In the genomic region with DNA sequence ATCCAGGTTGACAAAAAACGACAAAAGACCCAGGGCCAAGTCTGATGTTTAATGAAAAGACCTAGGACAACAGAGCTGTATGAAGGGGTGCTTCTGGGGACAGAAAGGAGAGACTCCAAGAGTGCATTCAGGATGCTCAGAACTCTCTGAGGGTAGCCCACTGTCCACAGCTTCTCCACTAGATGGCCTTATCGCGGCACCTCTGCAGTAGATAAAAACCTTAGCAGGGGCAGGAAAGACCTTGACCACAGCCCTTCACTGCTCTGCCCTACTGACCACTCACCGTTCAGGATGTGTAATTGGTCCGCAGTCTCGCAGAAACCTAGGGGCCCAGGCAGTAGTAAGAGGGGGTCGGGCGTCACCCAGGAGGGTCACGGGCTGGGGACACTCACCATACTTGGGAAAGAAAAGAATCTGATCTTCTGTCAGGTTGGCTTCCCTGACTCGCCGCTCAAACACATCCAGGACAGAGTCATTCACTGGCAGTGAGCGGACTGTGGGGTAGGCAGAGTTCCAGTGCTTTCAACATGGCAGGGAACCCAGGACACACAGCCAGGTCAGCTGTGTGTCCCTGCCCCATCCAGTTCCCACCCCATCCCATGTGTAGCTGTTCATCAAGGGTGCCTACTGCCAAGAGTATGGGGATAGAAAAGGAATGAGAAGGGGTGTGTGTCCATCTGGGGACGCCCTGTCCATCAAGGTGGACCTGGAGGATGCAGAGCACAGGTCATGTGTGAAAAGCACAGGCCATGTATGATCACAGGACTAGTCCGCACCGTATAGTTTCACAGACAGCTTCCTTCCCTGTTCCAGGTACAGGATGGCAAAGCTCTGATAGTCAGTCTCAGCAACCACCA, we compare ENCODE assay signal across 19 mouse cellular contexts. TPM values are rescaled to one million over a fixed set of nuclear protein-coding genes. Genes with fewer than 3 reads are reported as not detected.
A peak's percentile ranks its signal among the peaks of the same experiment; 100 is the strongest.
DNase-seq lines count a peak whose midpoint lies in the region; ATAC-seq lines count a peak whose summit lies in the region.
"Had no signal": no experiment of that assay in that cellular context is flagged by ENCODE, and none has a peak within 500 bp of the region (broad histone marks: within the 10 kb centered on the region; RNA-seq: fewer than 3 reads in every experiment).

No protein-coding gene starts in this region.

- no peaks in the 10 kb centered on the region for H3K27me3 ChIP-seq in kidney, embryonic 16.5 days (ENCODE audit: insufficient read depth, low read length)
- H3K27me3 ChIP-seq: forebrain, embryonic 15.5 days had no signal

- 58% methylated on average over 15 of the region's 15 CpGs for WGBS in kidney, embryonic 16.5 days

- H3K36me3 ChIP-seq in kidney, embryonic 16.5 days (ENCODE audit: insufficient read depth, low read length), result peaks cover 10% of the 10 kb centered on the region

- peak overlapping the region; percentile 51; the same call in 1 of the 2 replicates for H3K27ac ChIP-seq in kidney, embryonic 16.5 days (ENCODE audit: low read length)
- H3K27ac ChIP-seq: forebrain, embryonic 15.5 days had no signal

- no peak overlapping the region for H3K4me2 ChIP-seq in kidney, embryonic 16.5 days (replicated peaks; ENCODE audit: low read depth, low read length)
- H3K4me2 ChIP-seq: forebrain, embryonic 15.5 days had no signal

- DNase-seq in cerebellum, adult 8-10 months, result peak; percentile 25
- no peak for DNase-seq in cerebellum, postnatal 4 days (ENCODE audit: low spot score in 2 of 2)
- no peak for DNase-seq in kidney, adult 9 months
- DNase-seq in 416B (ENCODE audit: low read depth), result peak; percentile 70
- DNase-seq in cerebellum, adult 9-10 months, result peak; percentile 45
- no peak for DNase-seq in right cerebral cortex, postnatal 4 days
- DNase-seq in frontal cortex, postnatal 10 days (ENCODE audit: low spot score in 2 of 2), result no peak
- DNase-seq: gastrocnemius, postnatal 36 days; heart, postnatal 10 days; kidney, postnatal 25 days; layer of hippocampus, postnatal 36 days; lung, adult 2 months; right cerebral cortex, postnatal 14 days; thymus, adult 18-20 months had no signal

- H3K4me3 ChIP-seq in kidney, embryonic 16.5 days (ENCODE audit: low read length), result no peak overlapping the region
- H3K4me3 ChIP-seq: forebrain, embryonic 15.5 days had no signal

- H3K4me1 ChIP-seq in kidney, embryonic 16.5 days (ENCODE audit: insufficient read depth, low read length), result peaks cover 14% of the 10 kb centered on the region

- H3K9me3 ChIP-seq in kidney, embryonic 16.5 days (ENCODE audit: low read length), result no peaks in the 10 kb centered on the region
- H3K9me3 ChIP-seq: forebrain, embryonic 15.5 days; limb, embryonic 10.5 days had no signal

- no peak overlapping the region for H3K9ac ChIP-seq in kidney, embryonic 16.5 days (replicated peaks; ENCODE audit: low read length)
- H3K9ac ChIP-seq: forebrain, embryonic 15.5 days had no signal

- ATAC-seq in kidney, embryonic 16.5 days (ENCODE audit: low FRiP score, low TSS enrichment), result no peak
- ATAC-seq: hindbrain, embryonic 16.5 days had no signal

RNA-seq across cellular contexts. Expression of a gene that starts 1.7 kb away (rescaled TPM):
- polyA plus RNA-seq in kidney, embryonic 16.5 days (2015; fragmentation: Nextera tagmentation; extraction: Ambion mirVana), result 105 and 115 TPM in 2 replicates

RNA-seq across cellular contexts. Expression of a gene that starts 2.7 kb away (rescaled TPM):
- polyA plus RNA-seq in kidney, embryonic 16.5 days (2015; fragmentation: Nextera tagmentation; extraction: Ambion mirVana), result 9.5 and 9.6 TPM in 2 replicates

RNA-seq across cellular contexts. Expression of a gene that starts 5.1 kb away (rescaled TPM):
- not detected in 2 replicates for polyA plus RNA-seq in kidney, embryonic 16.5 days (2015; fragmentation: Nextera tagmentation; extraction: Ambion mirVana)
- polyA plus RNA-seq: cortical plate, adult 2 months; forebrain, embryonic 15.5 days; hindbrain, embryonic 16.5 days; limb, embryonic 10.5 days; lung, adult 2 months had no signal

RNA-seq across cellular contexts. Expression of a gene that starts 29.0 kb away (rescaled TPM):
- 1.8 and 4.7 TPM in 2 replicates for polyA plus RNA-seq in kidney, embryonic 16.5 days (2015; fragmentation: Nextera tagmentation; extraction: Ambion mirVana)
- polyA plus RNA-seq: limb, embryonic 10.5 days had no signal

RNA-seq across cellular contexts. Expression of a gene that starts 38.0 kb away (rescaled TPM):
- polyA plus RNA-seq in kidney, embryonic 16.5 days (2015; fragmentation: Nextera tagmentation; extraction: Ambion mirVana), result 33.8 and 35.9 TPM in 2 replicates

Comparison
In these comparisons a context has a peak if more than half of its experiments do, and no peak if none do; other contexts are left out.
1. DNase-seq: peak in cerebellum, adult 8-10 months (single experiment), 416B (single experiment) and cerebellum, adult 9-10 months (single experiment); none in cerebellum, postnatal 4 days (0 of 2), kidney, adult 9 months (single experiment), right cerebral cortex, postnatal 4 days (single experiment) and frontal cortex, postnatal 10 days (0 of 2).